Mouse (Mus musculus) CH12.LX (cell line): ENCODE results near the gene Gm11563.

Experiments
- CTCF ChIP-seq, 2 experiments: IDR thresholded peaks in 1 of 2; conservative IDR thresholded peaks in 1 of 2; 2 replicates each; pipeline ENCODE4 v1.5.1; 2011 to 2012; ENCODE audit warnings: low read depth in 2 of 2, low read length in 2 of 2, improper control_type of control experiment in 1 of 2, inconsistent platforms in 1 of 2, mild to moderate bottlenecking in 1 of 2, moderate library complexity in 1 of 2
- TBP ChIP-seq: conservative IDR thresholded peaks from 2 replicates; pipeline ENCODE4 v1.6.1; 2011; ENCODE audit warnings: low read depth, low read length, improper control_type of control experiment

GRCm38 (mm10) chr11:99646444-99646843, 12.3 kb downstream of the Gm11563 start:
- no peak for TF ChIP-seq TBP
- no peak for TF ChIP-seq CTCF (conservative IDR thresholded peaks at IDR 0.05 in 1 of 2, IDR thresholded peaks at IDR 0.05 in 1 of 2; ENCODE audit: low read depth in 2 of 2, low read length in 2 of 2)
